Mouse (Mus musculus): ENCODE data around the gene Oip5. TPM values are rescaled to one million over a fixed set of nuclear protein-coding genes. Genes with fewer than 3 reads are reported as not detected.
"Not testable (repeated sequence)": the region's sequence is repeated elsewhere in the genome, so short reads cannot be mapped to it uniquely, and the experiment has no call there.

Oip5 gene
- polyA plus RNA-seq, 1 experiment from 2014 or later = 22.8 TPM

- Histone ChIP-seq H3K27ac (no peak overlapping the region), H3K36me3 (peaks cover 14% of the 10 kb centered on the region), H3K4me2 (replicated peaks) (no peak overlapping the region), H3K9ac (no peak overlapping the region), H3K4me3 (replicated peaks) (no peak overlapping the region), H3K9me3 (no peaks in the 10 kb centered on the region), H3K4me1 (replicated peaks) (no peaks in the 10 kb centered on the region), H3K27me3 (replicated peaks) (no peaks in the 10 kb centered on the region)
- no peak for ATAC-seq
- 60% methylated on average over 2 of the region's 2 CpGs for WGBS
Observed at GRCm38 (mm10) chr2:119603909-119604308, 14.4 kb downstream of the Oip5 start.

GRCm38 (mm10) chr2:119602488-119602887 lies 15.8 kb downstream of the Oip5 start:
- no peak overlapping the region for H3K4me3 ChIP-seq (replicated peaks)
- H3K4me1 ChIP-seq (replicated peaks) = no peaks in the 10 kb centered on the region
- no peak for ATAC-seq
- H3K36me3 ChIP-seq = peaks cover 13% of the 10 kb centered on the region
- WGBS = 52% methylated on average over 1 of the region's 1 CpGs
- no peak overlapping the region for H3K9ac ChIP-seq
- no peaks in the 10 kb centered on the region for H3K9me3 ChIP-seq
- no peaks in the 10 kb centered on the region for H3K27me3 ChIP-seq (replicated peaks)
- no peak overlapping the region for H3K4me2 ChIP-seq (replicated peaks)
- H3K27ac ChIP-seq = no peak overlapping the region

GRCm38 (mm10) chr2:119601575-119601974 lies 16.7 kb downstream of the Oip5 start:
- 0 out of 2 replicates have a peak, but pooled peaks have one; percentile 45 for ATAC-seq

GRCm38 (mm10) chr2:119601027-119601426 lies 17.2 kb downstream of the Oip5 start:
- no peaks in the 10 kb centered on the region for H3K4me1 ChIP-seq (replicated peaks)
- H3K27me3 ChIP-seq (replicated peaks) = no peaks in the 10 kb centered on the region
- ATAC-seq = no peak
- no peak overlapping the region for H3K9ac ChIP-seq
- no peak overlapping the region for H3K4me3 ChIP-seq (replicated peaks)
- no peak overlapping the region for H3K27ac ChIP-seq
- peaks cover 11% of the 10 kb centered on the region for H3K36me3 ChIP-seq
- H3K4me2 ChIP-seq (replicated peaks) = no peak overlapping the region
- no peaks in the 10 kb centered on the region for H3K9me3 ChIP-seq
- WGBS = 81% methylated on average over 4 of the region's 4 CpGs

More at GRCm38 (mm10) chr2:119601575-119601974, 16.7 kb downstream of the Oip5 start:
- H3K36me3 ChIP-seq = peaks cover 15% of the 10 kb centered on the region
- not testable (repeated sequence) for H3K9me3 ChIP-seq; H3K27ac ChIP-seq; H3K9ac ChIP-seq; H3K4me2 ChIP-seq (replicated peaks); H3K4me3 ChIP-seq (replicated peaks); H3K4me1 ChIP-seq (replicated peaks); H3K27me3 ChIP-seq (replicated peaks)
- 67% methylated on average over 3 of the region's 3 CpGs for WGBS

GRCm38 (mm10) chr2:119596781-119597330 lies 21.4 kb downstream of the Oip5 start:
- no peak overlapping the region for H3K27ac ChIP-seq
- 89% methylated on average over 8 of the region's 8 CpGs for WGBS
- H3K36me3 ChIP-seq = peaks cover 11% of the 10 kb centered on the region

GRCm38 (mm10) chr2:119595308-119595707 lies 23.0 kb downstream of the Oip5 start:
- Histone ChIP-seq H3K4me2 (replicated peaks) (peak overlapping the region; percentile 58), H3K4me3 (replicated peaks) (peak overlapping the region; percentile 74), H3K27ac (no peak overlapping the region), H3K9me3 (no peaks in the 10 kb centered on the region), H3K9ac (peak overlapping the region; percentile 83), H3K27me3 (replicated peaks) (no peaks in the 10 kb centered on the region), H3K36me3 (peaks cover 10% of the 10 kb centered on the region), H3K4me1 (replicated peaks) (no peaks in the 10 kb centered on the region)
- ATAC-seq = no peak
- WGBS = 29% methylated on average over 4 of the region's 4 CpGs

More at GRCm38 (mm10) chr2:119596781-119597330, 21.4 kb downstream of the Oip5 start:
- no peak for ATAC-seq
- Histone ChIP-seq H3K4me1 (replicated peaks) (no peaks in the 10 kb centered on the region), H3K9me3 (no peaks in the 10 kb centered on the region), H3K27me3 (replicated peaks) (no peaks in the 10 kb centered on the region), H3K4me3 (replicated peaks) (no peak overlapping the region), H3K4me2 (replicated peaks) (no peak overlapping the region), H3K9ac (no peak overlapping the region)

GRCm38 (mm10) chr2:119594113-119594981 lies 23.9 kb downstream of the Oip5 start:
- H3K27ac ChIP-seq = peak overlapping the region; percentile 92
- peak overlapping the region; percentile 58 for H3K4me2 ChIP-seq (replicated peaks)
- H3K9me3 ChIP-seq = no peaks in the 10 kb centered on the region
- WGBS = under 1% methylated on average over 58 of the region's 61 CpGs
- H3K36me3 ChIP-seq = peaks cover 8% of the 10 kb centered on the region; the same call in 1 of the 2 replicates
- H3K4me1 ChIP-seq (replicated peaks) = no peaks in the 10 kb centered on the region
- H3K4me3 ChIP-seq (replicated peaks) = peak overlapping the region; percentile 74
- no peaks in the 10 kb centered on the region for H3K27me3 ChIP-seq (replicated peaks)
- ATAC-seq = peak; percentile 99
- H3K9ac ChIP-seq = peak overlapping the region; percentile 83

GRCm38 (mm10) chr2:119593765-119594112 lies 24.5 kb downstream of the Oip5 start:
- 6% methylated on average over 7 of the region's 7 CpGs for WGBS

GRCm38 (mm10) chr2:119591247-119591646 lies 27.0 kb downstream of the Oip5 start:
- ATAC-seq = no peak

More at GRCm38 (mm10) chr2:119593765-119594112, 24.5 kb downstream of the Oip5 start:
- Histone ChIP-seq H3K9me3 (no peaks in the 10 kb centered on the region), H3K4me1 (replicated peaks) (no peaks in the 10 kb centered on the region), H3K9ac (no peak overlapping the region), H3K27me3 (replicated peaks) (no peaks in the 10 kb centered on the region), H3K4me2 (replicated peaks) (peak overlapping the region; percentile 46), H3K36me3 (peaks cover 8% of the 10 kb centered on the region; the same call in 1 of the 2 replicates), H3K27ac (peak overlapping the region; percentile 49), H3K4me3 (replicated peaks) (peak overlapping the region; percentile 74; the same call in 1 of the 2 replicates)
- peak; percentile 64 for ATAC-seq

GRCm38 (mm10) chr2:119587383-119587782 lies 30.9 kb downstream of the Oip5 start:
- ATAC-seq = no peak
- no peaks in the 10 kb centered on the region for H3K9me3 ChIP-seq
- H3K4me3 ChIP-seq (replicated peaks) = no peak overlapping the region
- no peak overlapping the region for H3K9ac ChIP-seq
- H3K27ac ChIP-seq = no peak overlapping the region
- 19% methylated on average over 4 of the region's 4 CpGs for WGBS
- no peak overlapping the region for H3K4me2 ChIP-seq (replicated peaks)
- no peaks in the 10 kb centered on the region for H3K36me3 ChIP-seq
- H3K27me3 ChIP-seq (replicated peaks) = no peaks in the 10 kb centered on the region
- no peaks in the 10 kb centered on the region for H3K4me1 ChIP-seq (replicated peaks)

More at GRCm38 (mm10) chr2:119591247-119591646, 27.0 kb downstream of the Oip5 start:
- Histone ChIP-seq H3K27me3 (replicated peaks) (no peaks in the 10 kb centered on the region), H3K4me3 (replicated peaks) (no peak overlapping the region), H3K9ac (no peak overlapping the region), H3K27ac (no peak overlapping the region), H3K9me3 (no peaks in the 10 kb centered on the region), H3K36me3 (no peaks in the 10 kb centered on the region), H3K4me2 (replicated peaks) (no peak overlapping the region), H3K4me1 (replicated peaks) (no peaks in the 10 kb centered on the region)
- WGBS = 95% methylated on average over 3 of the region's 3 CpGs

- no peaks in the 10 kb centered on the region for H3K27me3 ChIP-seq (replicated peaks)
- H3K36me3 ChIP-seq = no peaks in the 10 kb centered on the region
- no peak overlapping the region for H3K9ac ChIP-seq
- H3K4me3 ChIP-seq (replicated peaks) = no peak overlapping the region
- WGBS = 88% methylated on average over 8 of the region's 8 CpGs
- H3K4me1 ChIP-seq (replicated peaks) = no peaks in the 10 kb centered on the region
- no peaks in the 10 kb centered on the region for H3K9me3 ChIP-seq
- no peak overlapping the region for H3K4me2 ChIP-seq (replicated peaks)
- no peak for ATAC-seq
- no peak overlapping the region for H3K27ac ChIP-seq
Observed at GRCm38 (mm10) chr2:119584282-119584681, 34.0 kb downstream of the Oip5 start.

- no peaks in the 10 kb centered on the region for H3K27me3 ChIP-seq (replicated peaks)
- H3K9me3 ChIP-seq = no peaks in the 10 kb centered on the region
- 66% methylated on average over 2 of the region's 2 CpGs for WGBS
- H3K36me3 ChIP-seq = no peaks in the 10 kb centered on the region
- no peaks in the 10 kb centered on the region for H3K4me1 ChIP-seq (replicated peaks)
- no peak for ATAC-seq
- H3K4me3 ChIP-seq (replicated peaks) = no peak overlapping the region
- H3K9ac ChIP-seq = no peak overlapping the region
- no peak overlapping the region for H3K27ac ChIP-seq
- no peak overlapping the region for H3K4me2 ChIP-seq (replicated peaks)
Observed at GRCm38 (mm10) chr2:119583439-119583838, 34.8 kb downstream of the Oip5 start.

Measured in intestine, embryonic 15.5 days (tissue).